Mouse (Mus musculus) monocyte, adult 5-6 weeks (primary cell): ENCODE data around the gene Crip2. TPM values are rescaled to one million over a fixed set of nuclear protein-coding genes. Genes with fewer than 3 reads are reported as not detected.

Experiments
- ATAC-seq: fragments of 153-309, 156-312 bp; replicated peaks from 2 replicates; pipeline ENCODE4 v1.8.0; 2017; ENCODE audit warnings: mild to moderate bottlenecking; ENCODE audit not compliant: low TSS enrichment, insufficient number of reproducible peaks, severe bottlenecking, poor library complexity, low FRiP score
- total RNA-seq: library from RNA; stranded (forward); fragments of 200-1000, 200-491, 200-594 nt; gene quantifications from 3 replicates; pipeline ENCODE4 v1.2.3, GENCODE M21; 2017

The Crip2 gene
- total RNA-seq, 1 experiment from 2014 or later: 0.57 TPM

DNA sequence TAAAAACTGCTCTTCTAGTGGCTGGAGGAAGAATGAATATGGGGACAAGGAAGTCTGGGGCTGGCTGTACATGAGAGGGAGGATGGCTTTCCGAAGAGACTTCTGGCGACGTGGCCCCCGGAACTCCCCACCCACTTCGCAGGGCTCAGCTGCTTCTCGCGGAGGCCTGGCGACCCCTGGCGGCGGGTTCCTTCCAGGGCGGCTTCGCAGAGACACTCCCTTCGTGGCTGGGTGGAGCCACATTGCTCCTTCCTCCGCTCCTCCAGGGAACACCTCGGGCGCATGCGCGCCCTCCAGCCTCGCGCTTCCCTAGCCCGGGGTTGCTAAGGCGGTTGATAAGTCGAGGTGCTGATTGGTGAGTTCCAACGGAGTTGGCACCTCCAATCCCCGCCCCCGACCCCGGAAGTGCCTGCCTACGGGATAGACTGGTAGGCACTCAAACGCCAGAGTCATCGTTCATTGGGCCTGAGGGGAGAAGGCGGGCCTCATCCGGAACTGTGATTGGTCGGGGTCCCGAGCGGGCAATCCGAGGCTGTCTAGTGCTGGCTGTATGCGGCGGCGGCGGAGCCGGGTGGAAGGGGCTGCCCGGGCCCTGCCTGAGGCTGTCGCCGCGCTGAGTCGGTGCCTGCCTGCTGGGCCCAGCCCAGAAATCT, 16.0 kb downstream of the Crip2 start, which contains the start of gene Tedc1:
Gene Tedc1, plus strand, starts transcription at position 535 of the 653 bp plus-strand sequence.
- ATAC-seq: peak; percentile 87

DNA sequence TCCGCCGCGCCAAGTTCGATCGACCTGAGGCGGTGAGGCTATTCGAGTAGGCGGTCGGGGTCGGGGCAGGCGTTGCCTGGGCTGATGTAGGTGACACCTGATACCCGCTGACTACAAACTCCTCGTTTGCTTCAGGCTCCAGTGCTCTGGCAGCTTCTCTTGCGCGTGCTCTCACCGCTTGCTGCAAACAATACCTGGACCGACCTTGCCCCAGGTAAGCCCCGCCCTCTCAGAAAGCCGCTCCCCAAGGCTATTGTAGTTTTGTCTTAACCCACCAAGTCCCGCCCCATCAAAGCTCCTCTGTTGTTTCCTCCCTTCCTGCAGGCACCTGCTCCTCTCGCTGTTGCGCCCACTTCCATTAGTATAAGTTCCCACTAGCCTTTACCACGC, 16.5 kb downstream of the Crip2 start:
- ATAC-seq: no peak

DNA sequence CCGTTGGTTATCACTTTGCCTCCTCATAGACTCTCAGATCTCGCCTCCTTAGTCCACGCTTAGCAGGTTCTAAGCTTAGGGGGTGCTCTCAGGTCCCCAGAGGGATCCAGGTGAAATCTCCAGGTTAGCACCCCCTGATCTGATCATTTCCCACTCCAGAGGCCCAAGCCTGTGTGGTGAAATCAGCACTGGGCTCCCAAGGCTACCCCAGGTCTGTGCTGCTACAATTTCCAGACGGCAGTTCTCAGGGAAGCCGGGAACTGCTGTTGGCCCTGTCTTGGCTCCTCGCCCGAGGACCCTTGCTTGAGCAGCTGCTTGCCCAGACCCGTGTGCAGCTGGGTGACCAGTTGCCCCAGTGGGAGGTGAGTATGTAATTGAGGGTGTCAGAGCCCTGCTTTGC, 17.0 kb downstream of the Crip2 start:
- no peak for ATAC-seq

- no peak for ATAC-seq
Observed at GRCm38 (mm10) chr12:113157521-113157920, 17.5 kb downstream of the Crip2 start.

DNA sequence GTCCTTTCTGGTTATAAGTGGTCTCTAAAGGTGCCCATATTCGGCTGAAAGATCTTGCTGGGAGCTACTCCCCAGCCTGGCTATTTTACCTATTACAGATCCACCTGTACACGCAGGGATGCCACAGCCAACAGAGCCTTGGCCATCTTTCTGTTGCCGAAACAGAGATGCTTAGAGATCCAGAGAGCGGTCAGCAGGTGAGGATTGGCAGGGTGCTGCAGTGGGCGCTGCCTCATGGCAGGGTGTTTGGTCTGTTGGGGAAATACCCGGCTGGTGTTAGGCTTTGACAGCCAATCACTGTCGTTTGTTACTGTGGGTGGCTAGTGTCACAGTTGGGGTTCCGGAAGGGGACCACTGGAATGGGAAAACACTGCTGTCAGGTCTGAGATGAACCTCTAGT, 17.9 kb downstream of the Crip2 start:
- no peak for ATAC-seq

GRCm38 (mm10) chr12:113163561-113164006, 23.5 kb downstream of the Crip2 start:
- ATAC-seq: no peak

- peak; percentile 63 for ATAC-seq
Observed at GRCm38 (mm10) chr12:113168031-113168536, 28.0 kb downstream of the Crip2 start.

GRCm38 (mm10) chr12:113176960-113177725, 37.1 kb downstream of the Crip2 start:
- ATAC-seq: no peak

GRCm38 (mm10) chr12:113181020-113181419, 41.0 kb downstream of the Crip2 start:
- ATAC-seq: no peak

DNA sequence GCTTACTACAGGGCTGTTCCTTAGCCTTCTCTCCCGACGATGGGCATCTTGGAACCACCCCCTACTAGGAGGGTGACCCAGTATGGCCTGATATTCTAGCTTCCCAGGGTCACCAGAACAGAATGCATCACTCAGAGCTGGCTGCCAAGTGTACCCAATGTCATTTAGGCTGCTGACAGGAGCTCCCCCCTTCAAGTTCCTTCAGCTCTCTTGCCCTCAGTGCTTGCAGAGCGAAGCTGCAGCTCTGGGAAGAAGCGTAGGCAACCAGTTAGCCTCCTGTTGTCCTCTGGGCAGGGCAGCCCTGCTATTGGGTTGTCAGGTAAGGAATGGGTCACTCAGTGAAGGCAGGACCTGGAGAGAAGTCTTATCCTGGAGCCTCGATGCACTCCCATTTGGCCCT, 44.9 kb downstream of the Crip2 start:
- no peak for ATAC-seq

DNA sequence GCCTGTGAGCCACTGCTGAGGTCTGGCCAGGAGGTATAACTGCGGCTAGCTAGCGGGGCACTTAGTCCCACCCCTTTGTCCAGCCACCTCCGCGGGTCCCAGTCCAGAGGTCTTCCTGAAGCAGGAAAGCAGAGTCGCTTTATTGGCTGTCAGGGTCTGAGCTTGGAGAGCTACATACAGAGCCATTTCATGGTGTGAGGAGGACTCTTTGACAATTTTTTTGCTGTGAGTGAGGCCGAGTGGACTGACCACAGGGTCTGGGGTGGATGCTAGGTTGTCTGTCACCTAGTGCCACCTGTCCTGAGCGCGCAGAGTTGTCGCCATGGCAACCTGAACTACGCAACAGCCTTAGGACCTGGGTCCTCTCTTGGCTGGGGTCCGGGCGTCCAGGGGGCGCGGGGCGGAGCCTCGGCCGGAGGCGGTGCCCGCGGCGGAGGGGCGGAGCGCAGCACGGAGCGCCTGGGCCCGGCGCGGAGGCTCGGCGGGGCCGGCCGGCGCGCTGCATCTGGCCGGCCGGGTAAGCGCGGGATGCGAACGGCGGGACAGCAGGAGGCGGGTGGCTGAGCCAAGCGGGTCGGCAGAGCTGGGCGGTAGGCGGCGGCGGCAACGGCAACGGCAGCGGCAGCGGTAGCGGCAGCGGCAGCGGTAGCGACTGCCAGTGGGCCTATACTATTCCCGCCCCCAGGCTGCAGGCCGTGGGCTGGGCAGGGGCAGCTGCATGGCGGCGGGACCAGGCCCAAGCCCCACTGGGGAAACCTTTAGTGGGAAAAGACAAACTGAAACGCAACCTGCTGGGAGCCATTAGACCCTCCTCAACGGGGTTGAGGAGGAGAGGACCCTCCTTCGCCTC, 45.6 kb downstream of the Crip2 start, which contains the start of gene Tmem121:
Gene Tmem121, plus strand, starts transcription at position 489 of the 850 bp plus-strand sequence.
- no peak for ATAC-seq

DNA sequence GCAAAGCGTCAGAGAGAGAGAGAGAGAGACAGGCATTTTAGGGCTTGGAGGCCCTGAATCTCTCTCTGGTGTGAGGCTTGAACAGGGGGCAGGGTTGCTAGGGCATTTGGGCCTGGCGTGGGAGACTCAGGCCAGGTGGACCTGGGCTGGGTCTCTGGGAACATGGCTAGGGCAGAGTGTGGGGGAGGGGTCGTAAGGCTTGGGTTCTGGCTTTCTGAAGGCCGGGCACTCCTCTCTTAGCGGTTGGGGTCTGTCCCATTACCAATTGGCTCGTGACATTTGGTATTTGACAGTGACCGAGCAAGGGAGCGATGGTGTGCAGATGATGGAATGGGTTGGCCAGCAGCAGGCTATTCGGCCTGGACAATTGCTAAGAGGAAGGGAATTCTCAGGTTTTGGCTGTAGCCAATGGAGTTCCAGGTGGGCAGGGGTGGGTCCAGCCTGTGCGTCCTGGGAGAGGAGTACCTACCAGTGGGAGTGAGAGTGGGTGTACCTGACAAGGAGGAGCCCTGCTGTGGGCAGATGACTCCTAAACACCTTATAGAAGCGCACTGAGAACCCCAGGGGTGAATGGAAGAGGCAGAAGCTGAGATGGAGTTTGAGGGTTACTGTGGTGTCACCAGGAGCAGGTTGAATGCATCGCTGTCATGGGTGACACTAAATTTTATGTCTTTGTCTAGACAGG, 46.4 kb downstream of the Crip2 start:
- ATAC-seq: no peak

DNA sequence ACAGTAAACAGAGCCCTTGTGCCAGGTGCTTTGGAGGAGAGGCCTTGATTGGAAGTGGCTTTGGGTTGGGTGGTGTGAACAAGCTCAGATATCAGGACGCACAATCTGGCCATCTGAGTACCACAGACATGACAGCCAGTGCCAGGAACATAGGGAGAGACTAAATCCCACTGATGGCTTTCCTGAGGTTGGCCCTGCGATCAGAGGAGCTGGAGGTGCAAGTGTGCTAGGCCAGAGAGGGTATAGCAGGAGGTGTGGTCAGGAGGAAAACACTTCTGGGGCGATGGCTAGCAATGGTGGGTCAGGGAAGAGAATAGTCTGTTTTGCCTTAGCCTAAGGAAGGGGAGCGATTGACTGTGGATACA, 47.0 kb downstream of the Crip2 start:
- ATAC-seq: no peak

GRCm38 (mm10) chr12:113187584-113188295, 47.7 kb downstream of the Crip2 start:
- no peak for ATAC-seq

DNA sequence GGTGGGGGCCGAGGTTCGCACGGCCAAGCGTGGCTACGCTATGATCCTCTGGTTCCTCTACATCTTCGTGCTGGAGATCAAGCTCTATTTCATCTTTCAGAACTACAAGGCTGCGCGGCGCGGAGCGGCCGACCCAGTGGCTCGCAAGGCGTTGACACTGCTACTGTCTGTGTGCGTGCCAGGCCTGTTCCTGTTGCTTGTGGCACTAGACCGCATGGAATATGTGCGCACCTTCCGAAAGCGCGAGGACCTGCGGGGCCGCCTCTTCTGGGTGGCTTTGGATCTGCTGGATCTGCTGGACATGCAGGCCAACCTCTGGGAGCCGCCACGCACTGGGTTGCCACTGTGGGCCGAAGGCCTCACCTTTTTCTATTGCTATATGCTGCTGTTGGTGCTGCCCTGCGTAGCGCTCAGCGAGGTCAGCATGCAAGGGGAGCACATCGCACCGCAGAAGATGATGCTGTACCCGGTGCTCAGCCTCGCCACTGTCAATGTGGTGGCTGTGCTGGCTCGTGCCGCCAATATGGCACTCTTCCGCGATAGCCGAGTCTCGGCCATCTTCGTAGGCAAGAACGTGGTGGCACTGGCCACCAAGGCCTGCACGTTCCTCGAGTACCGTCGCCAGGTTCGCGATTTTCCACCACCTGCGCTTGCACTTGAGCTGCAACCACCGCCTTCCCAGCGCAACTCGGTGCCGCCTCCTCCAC, 48.5 kb downstream of the Crip2 start:
- no peak for ATAC-seq

DNA sequence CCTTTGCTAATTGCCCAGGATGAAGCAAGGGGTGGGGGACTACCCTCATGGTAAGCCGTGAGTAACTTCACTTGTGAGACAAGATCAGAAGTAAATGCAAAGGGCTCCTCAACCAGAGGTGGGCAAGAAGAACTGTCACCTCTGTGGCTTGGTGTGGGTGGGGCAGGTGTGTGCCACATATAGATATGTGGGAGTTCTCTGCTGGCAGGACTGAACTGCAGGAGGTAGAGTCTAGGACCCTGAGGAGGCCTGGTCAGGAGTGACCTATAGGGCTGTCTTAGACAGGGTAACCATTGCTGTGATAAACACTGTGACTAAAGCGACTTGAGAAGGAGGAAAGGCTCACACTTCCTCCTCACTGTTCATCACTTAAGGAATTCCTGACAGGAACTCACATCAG, 53.4 kb downstream of the Crip2 start:
- no peak for ATAC-seq
